Mouse (Mus musculus): ENCODE results near the gene Slc1a4.

The Slc1a4 gene

DNA sequence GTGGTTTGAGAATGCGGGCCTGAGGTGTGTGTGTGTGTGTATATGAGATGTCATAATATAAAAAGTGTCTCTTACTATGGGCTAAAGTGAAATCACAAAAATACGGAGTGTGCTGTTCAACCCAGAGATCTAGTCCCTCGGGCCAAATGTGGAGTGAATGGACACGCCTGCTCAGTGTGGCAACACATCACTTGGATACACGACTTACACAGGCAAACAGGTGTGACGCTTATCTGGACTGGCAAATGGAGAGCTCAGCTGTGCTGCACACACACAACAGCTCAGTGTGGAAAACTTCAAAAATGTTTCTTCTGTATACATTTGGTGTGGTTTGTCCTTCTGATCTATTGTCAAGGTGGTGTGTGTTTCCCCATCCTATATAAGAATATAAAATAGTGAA, 3.7 kb downstream of the Slc1a4 start:
- in situ Hi-C loops (cut with MboI; ENCODE audit: low pct_unique_long_range_greater_than_20kb in 1 of 2, low sequenced_read_pairs in 2 of 2, unreplicated experiment in 1 of 2), result no loop called here

- in situ Hi-C loops (cut with MboI; ENCODE audit: low pct_unique_long_range_greater_than_20kb in 1 of 2, low sequenced_read_pairs in 2 of 2, unreplicated experiment in 1 of 2), result no loop called here
Observed at GRCm38 (mm10) chr11:20326328-20326995, 6.1 kb downstream of the Slc1a4 start.

GRCm38 (mm10) chr11:20325073-20325694, 7.3 kb downstream of the Slc1a4 start:
- in situ Hi-C loops (cut with MboI; ENCODE audit: low pct_unique_long_range_greater_than_20kb in 1 of 2, low sequenced_read_pairs in 2 of 2, unreplicated experiment in 1 of 2), result no loop called here

DNA sequence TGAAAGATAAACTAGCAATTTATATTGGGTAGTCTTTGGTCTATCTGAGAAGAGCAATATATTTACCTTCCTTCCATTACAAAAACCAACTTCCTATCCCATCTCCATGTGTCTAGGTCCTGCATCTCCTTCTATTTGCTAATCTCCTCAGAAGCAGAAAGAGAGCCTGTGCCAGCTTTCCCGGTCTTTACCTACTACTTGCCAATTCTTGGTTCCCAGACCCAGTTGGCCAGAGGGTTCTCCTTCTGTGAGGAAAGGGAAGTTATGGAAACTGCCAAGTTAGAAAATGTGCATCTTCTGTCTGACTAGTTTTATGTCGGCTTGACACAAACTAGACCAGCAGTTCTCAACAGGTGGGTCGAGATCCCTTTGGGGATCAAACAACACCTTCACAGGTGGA, 8.5 kb downstream of the Slc1a4 start:
- in situ Hi-C loops (cut with MboI; ENCODE audit: low pct_unique_long_range_greater_than_20kb in 1 of 2, low sequenced_read_pairs in 2 of 2, unreplicated experiment in 1 of 2), result loop anchor here in 1 of 2 experiments (5.0 kb wide), 1 partner anchor 73 kb away; no protein-coding TSS in a partner anchor

DNA sequence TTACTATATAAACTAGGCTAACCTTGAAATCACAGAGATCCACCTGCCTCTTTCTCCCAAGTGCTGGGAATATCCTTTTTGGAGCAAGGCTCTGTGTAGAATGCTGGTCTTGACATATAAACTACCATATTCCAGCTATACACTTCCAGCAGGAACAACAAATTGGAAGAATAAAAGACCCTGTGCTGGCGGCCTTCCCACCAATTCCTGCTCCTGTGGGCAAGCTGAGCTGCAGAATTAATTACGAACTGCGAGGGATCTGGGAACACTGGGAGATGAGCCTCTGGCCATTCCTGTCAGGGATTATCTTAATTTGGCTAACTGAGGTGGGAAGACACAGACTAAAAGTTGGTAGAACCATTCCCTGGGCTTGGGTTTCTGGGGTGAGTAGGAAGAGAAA, 10.1 kb downstream of the Slc1a4 start:
- in situ Hi-C loops (cut with MboI; ENCODE audit: low pct_unique_long_range_greater_than_20kb in 1 of 2, low sequenced_read_pairs in 2 of 2, unreplicated experiment in 1 of 2), result loop anchor here in 1 of 2 experiments (5.0 kb wide), 1 partner anchor 75 kb away; no protein-coding TSS in a partner anchor

DNA sequence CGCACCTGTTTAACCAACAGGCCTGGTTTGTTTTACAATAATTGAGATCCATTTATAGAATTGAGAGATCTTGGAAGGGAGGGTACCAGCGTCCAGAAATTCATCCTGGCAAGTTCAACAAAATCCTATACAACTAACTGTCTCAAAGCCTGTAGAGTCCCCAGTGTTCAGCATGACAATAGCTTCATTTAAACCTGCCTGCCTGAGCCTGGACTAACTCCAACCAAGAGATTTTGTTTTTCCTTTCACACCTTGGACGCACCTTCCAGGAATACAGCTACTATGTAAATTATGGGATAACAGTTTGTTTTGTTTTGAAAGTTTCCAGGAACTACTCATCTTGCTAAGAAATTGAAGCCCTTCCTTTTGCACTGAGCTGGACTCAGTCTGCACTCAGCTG, 11.9 kb downstream of the Slc1a4 start:
- in situ Hi-C loops (cut with MboI; ENCODE audit: low pct_unique_long_range_greater_than_20kb in 1 of 2, low sequenced_read_pairs in 2 of 2, unreplicated experiment in 1 of 2), result loop anchor here in 1 of 2 experiments (5.0 kb wide), 1 partner anchor 77 kb away; no protein-coding TSS in a partner anchor

DNA sequence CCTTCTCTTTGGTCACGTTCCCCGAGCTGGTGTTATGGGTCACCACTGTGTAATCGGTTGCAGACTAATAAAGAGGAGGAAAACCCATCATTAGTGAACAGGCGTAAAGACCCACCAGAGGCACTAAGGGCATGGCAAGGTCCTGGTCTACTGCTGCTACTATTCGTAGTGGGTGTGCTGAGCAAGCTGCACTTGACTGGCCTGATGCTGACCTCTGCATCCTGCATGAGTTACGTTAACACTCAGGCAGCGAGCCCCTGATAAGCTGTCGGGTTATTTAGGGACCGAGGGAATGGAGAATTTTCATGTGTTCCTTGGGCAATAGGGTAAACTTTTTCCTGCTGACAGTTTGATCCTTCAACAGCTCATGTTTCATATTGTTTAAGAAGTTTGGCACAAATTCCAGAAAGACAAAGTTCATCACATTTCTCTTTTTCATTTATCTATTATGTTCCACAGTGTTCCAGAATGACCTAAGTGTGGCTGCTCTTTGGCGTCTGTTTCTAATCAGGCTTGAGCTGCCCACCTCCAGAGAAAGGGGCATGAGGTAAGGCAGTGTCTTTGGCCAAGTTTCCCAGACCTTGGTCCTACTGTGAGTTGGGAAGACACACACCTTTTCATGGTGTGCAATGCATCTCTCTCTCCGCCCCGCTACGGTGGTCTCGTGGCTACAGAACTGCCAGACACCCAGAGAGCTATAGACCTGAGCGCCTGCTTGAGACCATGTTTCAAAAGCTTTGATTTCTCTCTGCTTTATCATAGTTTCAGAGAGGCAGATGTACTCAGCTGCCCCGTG, 13.7 kb downstream of the Slc1a4 start:
- in situ Hi-C loops (cut with MboI; ENCODE audit: low pct_unique_long_range_greater_than_20kb in 1 of 2, low sequenced_read_pairs in 2 of 2, unreplicated experiment in 1 of 2), result no loop called here

DNA sequence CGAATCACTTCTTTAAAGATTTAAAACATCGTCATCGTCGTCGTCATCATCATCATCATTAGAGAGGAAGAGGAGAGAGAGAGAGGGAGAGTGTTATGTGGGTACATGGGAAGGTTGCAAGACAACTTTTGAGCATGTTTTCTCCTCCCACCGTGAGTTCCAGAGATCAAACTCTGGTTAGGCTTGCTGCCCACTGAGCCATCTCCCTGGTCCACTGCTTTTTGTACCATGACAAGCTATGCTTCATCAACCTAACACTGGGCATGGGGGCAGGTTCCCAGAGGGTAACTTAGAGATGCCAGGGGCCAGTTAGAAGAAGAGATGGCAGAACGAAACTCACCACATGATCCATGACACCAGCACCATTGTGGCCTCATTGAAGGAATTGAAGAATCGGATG, 18.9 kb downstream of the Slc1a4 start:
- in situ Hi-C loops (cut with MboI; ENCODE audit: low pct_unique_long_range_greater_than_20kb in 1 of 2, low sequenced_read_pairs in 2 of 2, unreplicated experiment in 1 of 2), result no loop called here

- in situ Hi-C loops (cut with MboI; ENCODE audit: low pct_unique_long_range_greater_than_20kb in 1 of 2, low sequenced_read_pairs in 2 of 2, unreplicated experiment in 1 of 2), result no loop called here
Observed at GRCm38 (mm10) chr11:20309044-20309443, 23.5 kb downstream of the Slc1a4 start.

GRCm38 (mm10) chr11:20307409-20307808, 25.1 kb downstream of the Slc1a4 start:
- in situ Hi-C loops (cut with MboI; ENCODE audit: low pct_unique_long_range_greater_than_20kb in 1 of 2, low sequenced_read_pairs in 2 of 2, unreplicated experiment in 1 of 2), result no loop called here

- in situ Hi-C loops (cut with MboI; ENCODE audit: low pct_unique_long_range_greater_than_20kb in 1 of 2, low sequenced_read_pairs in 2 of 2, unreplicated experiment in 1 of 2), result no loop called here
Observed at GRCm38 (mm10) chr11:20305641-20306040, 26.9 kb downstream of the Slc1a4 start.

- in situ Hi-C loops (cut with MboI; ENCODE audit: low pct_unique_long_range_greater_than_20kb in 1 of 2, low sequenced_read_pairs in 2 of 2, unreplicated experiment in 1 of 2), result no loop called here
Observed at GRCm38 (mm10) chr11:20304341-20304740, 28.2 kb downstream of the Slc1a4 start.

- in situ Hi-C loops (cut with MboI; ENCODE audit: low pct_unique_long_range_greater_than_20kb in 1 of 2, low sequenced_read_pairs in 2 of 2, unreplicated experiment in 1 of 2), result no loop called here
Observed at GRCm38 (mm10) chr11:20301332-20301731, 31.2 kb downstream of the Slc1a4 start.

DNA sequence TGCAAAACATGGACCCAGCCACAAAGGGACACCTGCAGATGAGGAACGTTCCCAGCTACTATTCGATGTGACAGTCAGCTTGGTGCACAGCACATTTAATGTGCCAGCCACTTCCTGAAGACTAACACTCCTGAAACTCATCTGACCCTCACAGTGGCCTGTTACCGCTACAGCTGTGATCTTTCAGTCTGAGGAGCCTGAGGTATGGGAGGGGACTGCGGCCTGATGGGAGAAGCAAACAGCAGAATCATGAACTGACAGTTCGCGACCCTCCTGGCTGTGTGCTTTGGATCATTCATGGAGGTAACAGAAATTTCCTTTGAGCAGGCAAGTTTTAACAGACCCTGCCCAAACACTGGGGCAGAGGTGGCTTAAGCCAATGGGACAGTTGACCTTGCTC, 31.7 kb downstream of the Slc1a4 start:
- in situ Hi-C loops (cut with MboI; ENCODE audit: low pct_unique_long_range_greater_than_20kb in 1 of 2, low sequenced_read_pairs in 2 of 2, unreplicated experiment in 1 of 2), result no loop called here

GRCm38 (mm10) chr11:20299900-20300299, 32.6 kb downstream of the Slc1a4 start:
- in situ Hi-C loops (cut with MboI; ENCODE audit: low pct_unique_long_range_greater_than_20kb in 1 of 2, low sequenced_read_pairs in 2 of 2, unreplicated experiment in 1 of 2), result loop anchor here in 1 of 2 experiments (25.0 kb wide), 1 partner anchor 362 kb away; no protein-coding TSS in a partner anchor

- in situ Hi-C loops (cut with MboI; ENCODE audit: low pct_unique_long_range_greater_than_20kb in 1 of 2, low sequenced_read_pairs in 2 of 2, unreplicated experiment in 1 of 2), result loop anchor here in 1 of 2 experiments (10.0 to 25.0 kb wide), 2 partner anchors 110 to 378 kb away; no protein-coding TSS in a partner anchor
Observed at GRCm38 (mm10) chr11:20284463-20284862, 48.0 kb downstream of the Slc1a4 start.

DNA sequence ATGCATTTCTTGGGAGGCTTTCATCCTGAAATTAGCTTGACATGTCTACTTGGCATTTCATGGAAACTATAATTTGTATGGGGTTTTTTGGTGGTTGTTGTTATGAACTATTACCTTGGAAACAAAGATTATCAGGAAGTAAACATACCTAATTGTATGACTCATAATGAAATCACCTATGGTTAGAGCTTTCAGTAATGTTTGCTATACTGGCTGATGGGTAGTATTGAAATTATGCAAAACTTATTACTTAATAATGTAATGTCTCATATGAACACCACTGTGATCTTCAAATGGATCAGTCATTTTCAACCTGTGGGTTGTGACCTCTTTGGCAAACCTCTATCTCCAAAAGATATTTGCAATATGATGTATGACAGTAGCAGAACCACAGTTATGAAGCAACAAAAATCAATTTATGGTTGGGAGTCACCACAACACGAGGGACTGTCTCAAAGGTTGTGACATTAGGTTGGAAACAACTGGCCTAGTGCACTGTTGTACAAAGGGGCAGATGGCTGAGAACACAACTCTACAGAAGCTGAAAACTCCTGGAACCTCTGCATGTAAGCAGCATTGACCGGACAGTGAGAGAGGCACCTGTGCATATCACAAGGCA, 49.8 kb downstream of the Slc1a4 start:
- in situ Hi-C loops (cut with MboI; ENCODE audit: low pct_unique_long_range_greater_than_20kb in 1 of 2, low sequenced_read_pairs in 2 of 2, unreplicated experiment in 1 of 2), result loop anchor here in 1 of 2 experiments (10.0 to 25.0 kb wide), 2 partner anchors 112 to 380 kb away; no protein-coding TSS in a partner anchor

DNA sequence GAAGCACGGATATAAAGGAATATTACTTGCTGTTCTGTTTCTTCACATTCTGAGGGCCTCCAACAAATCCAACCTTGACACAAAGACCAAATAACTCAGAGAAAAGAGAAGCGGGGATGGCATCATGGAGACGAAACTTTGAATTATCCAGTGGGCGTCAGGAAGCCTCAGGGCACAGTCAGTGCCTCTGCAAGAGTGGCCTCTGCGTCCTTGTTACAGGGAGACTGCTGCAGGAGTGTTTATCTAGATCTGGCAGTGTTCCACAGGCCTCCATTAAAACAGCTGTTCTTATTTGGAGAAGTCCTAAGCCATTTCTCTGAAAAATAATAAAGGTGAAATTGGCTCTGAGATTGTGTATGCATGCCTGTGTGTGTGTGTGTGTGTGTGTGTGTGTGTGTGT, 51.5 kb downstream of the Slc1a4 start:
- in situ Hi-C loops (cut with MboI; ENCODE audit: low pct_unique_long_range_greater_than_20kb in 1 of 2, low sequenced_read_pairs in 2 of 2, unreplicated experiment in 1 of 2), result loop anchor here in 1 of 2 experiments (10.0 to 25.0 kb wide), 2 partner anchors 114 to 381 kb away; no protein-coding TSS in a partner anchor
